Mouse (Mus musculus) liver, embryonic 13.5 days (tissue): ENCODE measurements around the gene Jade3. TPM values are rescaled to one million over a fixed set of nuclear protein-coding genes. Genes with fewer than 3 reads are reported as not detected.
"Not testable (repeated sequence)": the region's sequence is repeated elsewhere in the genome, so short reads cannot be mapped to it uniquely, and the experiment has no call there.

ENCODE experiments used
- ATAC-seq: fragments of 200-750 bp; cut with Nextera tagmentation; 2 replicates; pipeline ENCODE4 v1.8.0; 2017; ENCODE audit warnings: low read depth, mild to moderate bottlenecking, moderate number of reproducible peaks, moderate library complexity
- DNase-seq: peaks from one replicate; pipeline ENCODE4 v3.0.0; 2022
- H3K27ac ChIP-seq: fragments of 300-500 bp; sonication (generic); 2 replicates; pipeline ENCODE4 v1.5.1; 2015; ENCODE audit warnings: moderate library complexity, mild to moderate bottlenecking, inconsistent platforms
- H3K27me3 ChIP-seq: fragments of 300-500 bp; sonication (generic); 2 replicates; pipeline ENCODE4 v1.6.1; 2015; ENCODE audit warnings: mild to moderate bottlenecking, inconsistent platforms
- H3K36me3 ChIP-seq: fragments of 300-500 bp; sonication (generic); 2 replicates; pipeline ENCODE4 v1.6.1; 2015; ENCODE audit warnings: mild to moderate bottlenecking, inconsistent platforms
- H3K4me1 ChIP-seq: fragments of 300-500 bp; sonication (generic); replicated peaks from 2 replicates; pipeline ENCODE4 v1.6.1; 2015; ENCODE audit warnings: inconsistent platforms
- H3K4me2 ChIP-seq: fragments of 300-500 bp; sonication (generic); 2 replicates; pipeline ENCODE4 v1.6.1; 2015; ENCODE audit warnings: inconsistent platforms, mild to moderate bottlenecking, moderate library complexity
- H3K4me3 ChIP-seq: fragments of 300-500 bp; sonication (generic); replicated peaks from 2 replicates; pipeline ENCODE4 v1.5.1; 2015; ENCODE audit warnings: mild to moderate bottlenecking, inconsistent platforms
- H3K9ac ChIP-seq: fragments of 300-500 bp; sonication (generic); 2 replicates; pipeline ENCODE4 v1.6.1; 2015; ENCODE audit warnings: mild to moderate bottlenecking, inconsistent platforms
- H3K9me3 ChIP-seq: fragments of 300-500 bp; sonication (generic); replicated peaks from 2 replicates; pipeline ENCODE4 v1.6.1; 2016; ENCODE audit warnings: inconsistent platforms
- WGBS: fragments of 180-500 bp; shearing (Covaris S2); methylation state at CpG from one replicate; pipeline ENCODE4 v1.1.7; 2015; ENCODE audit not compliant: insufficient replicate concordance; 5-methylcytosine and 5-hydroxymethylcytosine counted together
- polyA plus RNA-seq: library from polyadenylated mRNA; unstranded; fragments of >200 nt; fragmentation: Nextera tagmentation; extraction: Ambion mirVana; gene quantifications from 2 replicates; pipeline ENCODE4 v1.2.1, GENCODE M21; 2015

The Jade3 gene
- 6.0 and 8.4 TPM in 2 replicates for polyA plus RNA-seq

DNA sequence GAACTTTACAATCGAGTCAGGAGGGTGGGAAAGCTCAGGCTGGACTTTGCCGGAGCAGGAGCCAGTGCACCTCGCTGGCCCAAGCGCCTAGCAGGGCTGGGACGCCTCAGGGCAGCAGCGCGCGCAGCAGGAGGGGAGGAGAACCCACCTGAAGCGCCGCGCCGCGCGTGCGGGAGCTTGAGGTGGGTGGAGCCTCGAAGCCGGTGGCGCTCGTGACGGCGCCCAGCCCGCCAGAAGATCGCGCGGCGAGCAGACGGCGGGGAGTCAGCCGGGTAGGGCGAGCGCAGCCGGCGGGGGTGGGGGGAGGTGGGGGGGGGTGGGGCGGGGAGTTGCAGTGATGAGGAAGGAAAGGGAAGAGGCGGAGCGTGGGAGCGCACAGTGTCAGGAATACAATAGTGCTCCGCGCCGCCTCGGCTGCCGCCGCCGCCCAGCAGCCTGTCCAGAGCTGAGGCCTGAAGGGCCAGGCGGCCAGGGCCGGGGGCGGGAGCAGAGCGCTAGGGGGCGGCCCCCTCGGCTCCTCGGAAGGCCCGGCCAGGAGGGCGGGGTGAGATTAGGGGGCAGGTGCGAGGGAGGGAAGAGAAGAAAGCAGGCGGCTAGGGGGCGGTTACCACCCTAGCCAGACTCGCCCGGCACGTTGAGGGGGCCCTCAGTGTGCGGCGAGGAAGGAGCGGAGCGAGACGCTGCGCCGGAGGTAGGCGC, at the start of gene Jade3:
Jade3 (plus strand) TSS at position 549 of the 699 bp plus-strand sequence.
- Histone ChIP-seq H3K4me2 (peak within 1 kb of the TSS; percentile 82), H3K36me3 (peaks cover 5% of the 10 kb centered on the region), H3K9me3 (no peaks in the 10 kb centered on the region), H3K27me3 (no peaks in the 10 kb centered on the region), H3K4me1 (peaks cover 7% of the 10 kb centered on the region; the same call in 1 of the 2 replicates), H3K4me3 (peak within 1 kb of the TSS; percentile 75), H3K27ac (peak within 1 kb of the TSS; percentile 84), H3K9ac (peak within 1 kb of the TSS; percentile 85)
- DNase-seq = peak; percentile 79
- 14% methylated on average over 42 of the region's 67 CpGs for WGBS
- peak; percentile 90 for ATAC-seq

DNA sequence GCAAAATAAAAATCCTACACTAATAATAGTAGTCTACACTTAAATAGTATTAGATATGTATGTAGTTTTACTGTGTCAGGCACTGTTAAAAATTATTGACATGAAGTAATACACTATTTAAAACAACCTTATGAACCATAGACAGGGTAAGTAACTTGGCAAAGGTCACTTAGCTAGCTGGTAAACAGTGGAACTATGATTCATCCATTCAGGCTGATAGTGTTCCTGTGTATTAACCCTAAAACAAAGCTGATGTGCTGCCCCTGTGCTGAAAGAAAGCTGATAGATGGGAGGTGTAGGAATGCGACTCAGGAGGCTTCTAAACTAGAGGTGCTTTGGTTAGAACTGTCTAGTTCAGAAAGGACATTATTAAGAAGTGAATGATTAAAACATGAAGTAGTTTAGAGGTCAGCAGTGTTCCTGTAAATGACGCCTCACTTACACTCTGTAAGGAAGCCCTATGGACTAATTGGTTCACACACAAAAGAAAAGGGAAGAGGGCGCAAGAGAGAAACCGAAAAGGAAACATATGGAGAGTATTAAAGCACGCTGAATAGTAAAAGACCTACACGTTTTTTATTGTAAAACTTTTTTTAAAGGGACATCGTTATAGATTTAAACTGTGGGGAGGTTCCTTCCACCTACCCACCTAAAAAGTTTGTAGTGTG, 46.0 kb upstream of the Jade3 start:
- no peak for ATAC-seq
- Histone ChIP-seq H3K4me2 (no peak overlapping the region), H3K9me3 (no peaks in the 10 kb centered on the region), H3K4me1 (no peaks in the 10 kb centered on the region), H3K36me3 (peaks cover 7% of the 10 kb centered on the region; the same call in 1 of the 2 replicates), H3K9ac (no peak overlapping the region), H3K4me3 (no peak overlapping the region), H3K27ac (no peak overlapping the region), H3K27me3 (no peaks in the 10 kb centered on the region)
- 63% methylated on average over 7 of the region's 7 CpGs for whole genome bisulfite sequencing
- DNase-seq = no peak

DNA sequence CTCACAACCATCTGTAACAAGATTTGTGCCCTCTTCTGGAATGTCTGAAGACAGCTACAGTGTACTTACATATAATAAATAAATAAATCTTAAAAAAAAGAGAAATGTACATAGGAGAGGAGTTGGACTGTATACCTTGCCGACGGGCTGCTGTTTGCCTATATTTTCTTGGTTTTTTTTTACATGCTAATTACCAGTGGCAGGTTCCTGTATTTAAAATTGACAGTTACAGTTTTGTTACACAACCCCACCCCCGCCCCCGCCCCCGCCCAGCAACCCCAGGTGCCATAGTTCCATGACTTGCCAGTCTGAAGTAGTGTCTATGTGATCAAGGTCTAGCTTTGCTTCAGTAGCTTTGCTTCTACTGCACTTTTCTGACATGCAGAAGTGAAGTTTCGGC, 43.2 kb upstream of the Jade3 start:
- Histone ChIP-seq H3K4me3 (no peak overlapping the region), H3K9ac (no peak overlapping the region), H3K36me3 (peaks cover 7% of the 10 kb centered on the region; the same call in 1 of the 2 replicates), H3K4me2 (no peak overlapping the region), H3K27ac (no peak overlapping the region), H3K4me1 (no peaks in the 10 kb centered on the region), H3K9me3 (no peaks in the 10 kb centered on the region), H3K27me3 (no peaks in the 10 kb centered on the region)
- ATAC-seq = no peak
- 73% methylated on average over 6 of the region's 6 CpGs for WGBS
- DNase-seq = no peak

DNA sequence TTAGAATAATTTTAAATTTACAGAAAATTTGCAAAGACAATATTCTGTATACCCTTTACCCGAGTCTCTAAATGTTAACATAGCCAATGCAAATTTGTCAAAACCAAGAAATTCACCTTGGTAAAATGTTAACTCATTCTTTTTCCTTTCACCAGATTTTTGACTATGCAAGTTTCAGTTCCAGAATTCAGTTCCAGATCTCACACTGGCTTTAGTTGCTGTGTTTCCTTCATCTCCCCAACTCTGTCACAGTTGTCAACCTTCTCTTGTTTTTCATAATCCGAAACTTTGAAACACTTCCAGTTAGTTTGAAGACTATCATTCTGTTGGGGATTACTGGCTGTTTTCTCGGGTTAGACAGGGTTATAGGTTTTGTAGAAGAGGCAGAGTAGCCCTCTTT, 38.5 kb upstream of the Jade3 start:
- no peak overlapping the region for H3K4me2 ChIP-seq
- H3K4me1 ChIP-seq = no peaks in the 10 kb centered on the region
- no peaks in the 10 kb centered on the region for H3K27me3 ChIP-seq
- no peak for ATAC-seq
- no peak overlapping the region for H3K4me3 ChIP-seq
- WGBS = 61% methylated on average over 3 of the region's 3 CpGs
- no peak for DNase-seq
- H3K9me3 ChIP-seq = no peaks in the 10 kb centered on the region
- no peak overlapping the region for H3K27ac ChIP-seq
- 0 out of 2 replicates have a peak, but pooled peaks cover 3% of the 10 kb centered on the region for H3K36me3 ChIP-seq
- H3K9ac ChIP-seq = no peak overlapping the region

DNA sequence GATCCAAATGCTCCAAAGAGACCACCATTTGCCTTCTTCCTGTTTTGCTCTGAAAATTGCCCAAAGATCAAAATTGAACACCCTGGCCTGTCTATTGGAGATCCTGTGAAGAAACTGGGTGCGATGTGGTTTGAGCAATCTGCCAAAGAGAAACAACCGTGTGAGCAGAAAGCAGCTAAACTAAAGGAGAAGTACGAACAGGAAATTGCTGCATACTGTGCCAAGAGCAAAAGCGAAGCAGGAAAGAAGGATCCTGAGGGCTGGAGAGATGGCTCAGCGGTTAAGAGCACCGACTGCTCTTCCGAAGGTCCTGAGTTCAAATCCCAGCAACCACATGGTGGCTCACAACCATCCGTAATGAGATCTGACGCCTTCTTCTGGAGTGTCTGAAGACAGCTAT, 33.5 kb upstream of the Jade3 start:
- not testable (repeated sequence) for DNase-seq, H3K4me2 ChIP-seq, H3K9ac ChIP-seq, H3K9me3 ChIP-seq, H3K27me3 ChIP-seq, H3K4me3 ChIP-seq, ATAC-seq, H3K4me1 ChIP-seq, H3K27ac ChIP-seq, H3K36me3 ChIP-seq
- WGBS = 74% methylated on average over 9 of the region's 9 CpGs

DNA sequence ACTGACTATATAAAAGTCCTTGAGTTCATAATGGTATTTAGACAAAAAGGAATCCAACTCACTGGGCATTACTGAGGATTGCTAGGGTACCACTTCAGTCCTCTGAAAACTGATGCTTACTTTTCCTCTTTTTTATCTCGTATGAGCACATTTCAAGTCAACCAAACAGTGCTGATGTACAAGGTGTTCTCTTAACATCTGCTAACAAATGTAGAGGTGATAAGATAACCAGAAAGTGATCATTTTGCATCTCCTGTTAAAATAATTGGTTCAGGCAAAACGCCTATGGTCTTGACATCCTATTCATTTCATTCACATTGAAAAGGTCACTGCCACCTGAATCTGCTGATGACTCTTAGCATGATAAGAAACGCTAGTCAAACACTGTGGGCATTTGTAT, 32.5 kb upstream of the Jade3 start:
- no peak overlapping the region for H3K9ac ChIP-seq
- ATAC-seq (no peak), DNase-seq (no peak)
- no peaks in the 10 kb centered on the region for H3K36me3 ChIP-seq
- H3K4me1 ChIP-seq = no peaks in the 10 kb centered on the region
- H3K4me2 ChIP-seq = no peak overlapping the region
- H3K9me3 ChIP-seq = no peaks in the 10 kb centered on the region
- no peaks in the 10 kb centered on the region for H3K27me3 ChIP-seq
- H3K27ac ChIP-seq = no peak overlapping the region
- no peak overlapping the region for H3K4me3 ChIP-seq
- WGBS = 46% methylated on average over 3 of the region's 3 CpGs

DNA sequence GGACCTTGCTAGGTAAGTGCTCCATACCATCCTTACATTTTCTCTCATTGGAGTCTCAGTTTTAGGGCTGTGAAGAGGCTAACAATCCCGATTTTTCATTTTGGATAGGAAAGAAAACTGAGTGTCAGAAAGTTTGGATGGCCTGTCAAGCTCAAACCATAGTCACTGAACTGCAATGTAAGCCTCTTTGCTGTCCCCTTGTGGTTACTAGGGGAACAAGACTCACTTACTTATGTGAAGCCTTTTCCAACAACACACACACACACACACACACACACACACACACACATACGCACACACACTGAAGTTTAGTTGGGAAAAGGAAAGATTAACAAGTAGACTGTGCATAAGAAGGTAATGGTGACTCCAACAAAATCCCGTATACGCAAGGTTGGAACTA, 21.4 kb upstream of the Jade3 start:
- WGBS = 68% methylated on average over 4 of the region's 4 CpGs
- no peak overlapping the region for H3K27ac ChIP-seq
- H3K36me3 ChIP-seq = no peaks in the 10 kb centered on the region
- no peaks in the 10 kb centered on the region for H3K27me3 ChIP-seq
- no peak overlapping the region for H3K4me2 ChIP-seq
- DNase-seq (no peak), ATAC-seq (no peak)
- no peak overlapping the region for H3K4me3 ChIP-seq
- no peak overlapping the region for H3K9ac ChIP-seq
- no peaks in the 10 kb centered on the region for H3K9me3 ChIP-seq
- H3K4me1 ChIP-seq = peaks cover 4% of the 10 kb centered on the region

DNA sequence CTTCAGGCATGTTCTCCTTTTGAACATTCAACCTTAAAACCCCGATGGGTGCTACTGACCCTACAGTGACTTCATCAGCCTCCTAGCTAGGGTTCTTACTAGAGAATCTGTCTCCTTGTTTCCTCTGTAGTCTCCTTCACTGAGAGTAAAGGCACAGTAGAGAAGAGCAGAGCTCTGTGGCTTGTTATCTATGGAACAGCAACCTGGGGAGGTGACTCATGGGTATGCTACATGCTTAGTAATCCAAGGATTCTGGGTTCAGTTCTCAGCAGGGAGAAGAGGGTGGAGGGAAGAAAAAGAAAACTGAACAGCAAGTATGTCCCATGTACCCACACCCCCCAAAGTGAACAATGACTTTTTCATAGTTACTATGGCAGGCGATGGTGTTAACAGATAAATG, 18.6 kb upstream of the Jade3 start:
- 72% methylated on average over 2 of the region's 2 CpGs for WGBS

DNA sequence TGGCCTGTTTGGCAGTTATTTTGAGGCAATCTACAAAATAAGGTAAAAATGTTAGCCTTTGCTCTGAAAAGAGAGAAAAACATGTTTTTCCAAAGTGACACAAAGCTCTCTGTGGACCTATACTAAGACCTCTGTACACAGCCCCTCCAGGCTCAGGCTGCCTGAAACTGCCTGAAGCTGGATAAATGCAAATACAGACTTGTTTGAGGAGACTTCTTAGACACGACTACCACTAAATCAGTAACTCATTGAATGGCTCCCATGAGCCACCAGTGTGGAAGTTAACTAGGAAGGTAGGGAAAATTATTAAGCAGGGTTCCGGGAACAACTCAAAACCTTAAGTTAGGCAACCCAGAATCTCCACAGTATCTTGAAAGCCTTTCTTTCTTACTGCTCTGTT, 17.8 kb upstream of the Jade3 start:
- Histone ChIP-seq H3K9ac (no peak overlapping the region), H3K9me3 (no peaks in the 10 kb centered on the region), H3K4me3 (no peak overlapping the region), H3K27me3 (no peaks in the 10 kb centered on the region), H3K4me1 (peaks cover 9% of the 10 kb centered on the region), H3K36me3 (no peaks in the 10 kb centered on the region), H3K4me2 (no peak overlapping the region), H3K27ac (no peak overlapping the region)
- WGBS = 43% methylated on average over 2 of the region's 2 CpGs
- ATAC-seq = no peak
- no peak for DNase-seq

More for the DNA sequence above, 18.6 kb upstream of the Jade3 start:
- Histone ChIP-seq H3K27ac (no peak overlapping the region), H3K27me3 (no peaks in the 10 kb centered on the region), H3K36me3 (no peaks in the 10 kb centered on the region), H3K9me3 (no peaks in the 10 kb centered on the region), H3K4me2 (no peak overlapping the region), H3K4me1 (peaks cover 6% of the 10 kb centered on the region), H3K9ac (no peak overlapping the region), H3K4me3 (no peak overlapping the region)
- no peak for DNase-seq
- peak; percentile 53 for ATAC-seq

DNA sequence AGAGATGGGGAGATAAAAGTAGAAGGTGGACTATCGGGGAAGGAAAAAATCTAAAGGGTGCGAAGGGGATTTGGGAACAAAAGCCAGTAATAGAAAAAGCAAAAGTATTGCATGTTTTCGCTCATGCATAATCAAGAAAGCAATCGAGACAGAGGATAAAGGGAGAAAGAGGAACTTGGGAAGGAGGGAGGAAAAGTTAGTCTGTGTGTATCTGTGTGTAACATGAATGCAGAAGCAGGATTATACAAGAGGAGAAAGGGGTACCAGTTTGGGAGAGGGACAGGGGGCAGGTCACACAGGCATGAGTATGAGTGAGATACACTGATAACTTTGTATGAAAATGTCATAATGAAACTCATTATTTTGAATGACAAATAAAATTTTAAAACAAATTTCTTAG, 14.1 kb upstream of the Jade3 start:
- H3K4me3 ChIP-seq = no peak overlapping the region
- no peak overlapping the region for H3K27ac ChIP-seq
- ATAC-seq (no peak), DNase-seq (no peak)
- peaks cover 10% of the 10 kb centered on the region for H3K4me1 ChIP-seq
- H3K36me3 ChIP-seq = no peaks in the 10 kb centered on the region
- no peak overlapping the region for H3K9ac ChIP-seq
- H3K4me2 ChIP-seq = no peak overlapping the region
- WGBS = 59% methylated on average over 4 of the region's 4 CpGs
- no peaks in the 10 kb centered on the region for H3K27me3 ChIP-seq
- H3K9me3 ChIP-seq = no peaks in the 10 kb centered on the region

DNA sequence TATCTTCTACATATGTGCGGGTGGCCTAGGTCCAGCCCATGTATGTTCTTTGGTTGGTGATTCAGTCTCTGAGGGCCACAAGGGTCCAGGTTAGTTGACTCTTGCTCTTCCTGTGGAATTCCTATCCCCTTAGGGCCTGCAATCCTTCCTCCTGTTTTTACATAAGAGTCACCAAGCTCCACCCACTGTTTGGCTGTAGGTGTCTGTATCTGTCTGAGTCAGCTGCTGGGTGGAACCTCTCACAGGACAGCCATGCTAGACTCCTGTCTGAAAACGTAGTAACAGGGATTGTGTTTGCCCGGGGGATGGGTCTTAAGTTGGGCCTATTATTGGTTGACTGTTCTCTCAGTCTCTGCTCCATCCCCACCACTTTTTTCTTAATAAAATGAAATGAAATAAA, 13.3 kb upstream of the Jade3 start:
- 61% methylated on average over 3 of the region's 3 CpGs for WGBS
- ATAC-seq (peak; percentile 87), DNase-seq (peak; percentile 40)
- Histone ChIP-seq H3K9ac (no peak overlapping the region), H3K27me3 (no peaks in the 10 kb centered on the region), H3K36me3 (no peaks in the 10 kb centered on the region), H3K4me1 (peaks cover 10% of the 10 kb centered on the region), H3K4me3 (no peak overlapping the region), H3K9me3 (no peaks in the 10 kb centered on the region), H3K4me2 (no peak overlapping the region), H3K27ac (peak overlapping the region; percentile 50)
